Mouse (Mus musculus): ENCODE measurements around the gene Mthfd1.

GRCm38 (mm10) chr12:76368201-76368789 is 113.2 kb downstream of the Mthfd1 start:
- TF ChIP-seq CEBPB (IDR thresholded peaks at IDR 0.05; ENCODE audit: low read depth) (no peak), CTCF (IDR thresholded peaks at IDR 0.05; ENCODE audit: control insufficient read depth, insufficient read depth, insufficient read length) (no peak), MYOD1 (IDR thresholded peaks at IDR 0.05; ENCODE audit: control insufficient read depth, insufficient read length, low read depth) (no peak), MAX (IDR thresholded peaks at IDR 0.05) (no peak), FOSL1 (IDR thresholded peaks at IDR 0.05; ENCODE audit: insufficient read depth, low read length, poor library complexity, severe bottlenecking) (no peak)
